Mouse (Mus musculus): ENCODE results near the gene Vamp8.

Vamp8 gene

GRCm38 (mm10) chr6:72371147-72371546 is 19.4 kb downstream of the Vamp8 start:
- peak; percentile 54 for DNase-seq

- DNase-seq, result no peak
These were observed 20.4 kb downstream of the Vamp8 start for GRCm38 (mm10) chr6:72370091-72370490.

DNA sequence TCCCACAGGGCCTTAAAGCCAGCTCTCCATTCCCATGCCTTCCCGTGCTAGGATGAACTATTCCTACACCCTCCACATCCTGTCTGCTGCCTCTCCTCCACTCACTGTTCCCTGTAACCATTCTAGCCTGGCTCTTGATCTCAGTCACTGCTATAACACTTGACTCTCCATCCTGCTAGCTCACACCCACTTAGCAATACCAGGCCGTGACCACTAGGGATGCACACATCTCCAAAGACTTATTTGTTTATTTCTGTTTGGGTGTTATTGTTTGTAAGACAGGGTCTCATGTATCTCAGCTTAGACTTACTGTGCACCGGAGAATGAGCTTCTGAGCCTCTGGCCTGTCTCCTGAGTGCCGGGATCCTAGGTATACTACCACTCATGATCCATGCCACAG is 20.9 kb downstream of the Vamp8 start:
- DNase-seq, result no peak

DNA sequence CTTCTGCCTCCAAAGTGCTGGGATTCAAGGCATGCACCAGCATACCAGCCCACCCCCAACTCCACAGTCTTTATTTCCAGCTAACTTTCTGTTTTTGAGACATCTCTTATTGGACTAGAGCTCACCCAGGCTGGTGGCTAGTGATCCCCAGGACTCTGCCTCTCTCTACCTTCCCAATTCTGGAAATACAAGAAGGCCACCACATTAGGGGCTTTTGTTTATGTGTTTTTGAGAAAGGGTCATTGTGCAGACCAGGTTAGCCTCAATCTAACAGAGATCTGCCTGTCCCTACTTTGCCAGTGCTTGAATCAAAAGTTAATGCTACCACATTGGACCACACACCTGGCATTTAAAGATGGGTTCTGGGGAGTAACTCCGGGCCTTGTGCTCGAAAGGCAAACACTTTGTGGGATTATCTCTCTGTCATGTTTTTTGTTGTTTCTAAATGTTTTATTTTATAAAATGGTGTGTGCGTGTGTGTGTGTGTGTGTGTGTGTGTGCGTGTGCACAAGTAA is 23.0 kb downstream of the Vamp8 start:
- no peak for DNase-seq

GRCm38 (mm10) chr6:72366844-72367443 is 23.6 kb downstream of the Vamp8 start, which contains the start of gene Rnf181:
Rnf181 (minus strand) TSS chr6:72366956.
- DNase-seq, result no peak

- no peak for DNase-seq
These were observed 24.2 kb downstream of the Vamp8 start for GRCm38 (mm10) chr6:72366304-72366703.

DNA sequence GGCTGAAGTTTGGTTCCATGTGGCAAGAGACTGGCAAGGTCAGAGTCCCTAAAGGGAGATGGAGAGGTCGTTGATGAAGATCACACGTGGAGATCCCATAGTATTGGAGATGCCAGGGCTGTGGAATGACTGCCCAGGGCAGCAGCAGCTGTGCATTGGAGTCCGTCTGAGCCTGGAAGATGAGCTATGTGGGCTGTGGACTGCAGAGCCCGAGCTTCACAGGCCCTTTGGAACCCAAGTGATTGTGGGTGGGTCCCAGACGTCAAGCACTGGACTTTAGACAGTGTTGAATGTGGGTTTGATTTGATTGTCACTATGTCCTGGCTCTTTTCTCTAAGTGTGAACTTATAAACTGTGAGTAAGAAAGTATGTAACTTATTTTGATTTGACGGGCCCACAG is 25.5 kb downstream of the Vamp8 start:
- DNase-seq, result no peak

- DNase-seq, result no peak
These were observed 26.5 kb downstream of the Vamp8 start for GRCm38 (mm10) chr6:72364009-72364408.

GRCm38 (mm10) chr6:72362132-72363028 is 28.1 kb downstream of the Vamp8 start:
- peak; percentile 99 for DNase-seq

DNA sequence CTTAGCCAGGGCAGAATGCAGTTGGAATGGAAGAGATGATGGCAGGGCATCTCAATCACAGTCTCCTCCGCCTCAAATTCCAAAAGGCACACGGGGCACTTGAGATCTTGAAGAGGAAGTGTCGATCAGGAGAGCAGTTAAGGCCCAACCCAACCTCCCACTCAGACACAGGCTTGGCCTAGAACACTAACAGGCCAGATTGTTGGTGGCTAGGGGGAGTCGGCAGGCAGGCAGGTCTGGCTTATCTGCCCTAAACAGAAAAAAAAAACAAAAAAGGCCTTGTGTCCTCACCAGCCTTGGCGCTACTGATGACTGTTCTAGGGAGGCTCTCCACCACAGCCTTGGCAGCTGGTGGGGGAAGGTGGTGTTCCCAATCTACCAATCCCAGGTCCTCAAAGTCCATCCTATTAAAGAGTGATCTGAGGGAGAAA is 29.4 kb downstream of the Vamp8 start:
- DNase-seq, result no peak

DNA sequence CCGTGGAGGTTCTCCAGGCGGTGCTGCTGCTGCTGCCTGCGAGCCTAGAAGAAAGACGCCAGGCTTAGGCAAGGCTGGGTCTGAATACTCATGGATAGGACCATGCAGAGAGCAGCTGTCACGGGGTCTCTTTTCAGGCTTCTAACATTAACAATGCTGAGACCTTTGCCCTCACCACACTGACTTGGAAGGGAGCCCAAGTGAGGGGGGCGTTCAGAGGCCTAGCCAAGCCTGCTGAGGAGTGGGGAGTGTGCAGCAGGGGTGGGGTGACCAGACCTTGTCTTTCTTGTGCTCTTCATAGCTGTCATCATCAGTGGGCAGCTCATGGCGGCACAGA is 29.9 kb downstream of the Vamp8 start:
- DNase-seq, result no peak

GRCm38 (mm10) chr6:72359891-72360598 is 30.5 kb downstream of the Vamp8 start:
- no peak for DNase-seq

DNA sequence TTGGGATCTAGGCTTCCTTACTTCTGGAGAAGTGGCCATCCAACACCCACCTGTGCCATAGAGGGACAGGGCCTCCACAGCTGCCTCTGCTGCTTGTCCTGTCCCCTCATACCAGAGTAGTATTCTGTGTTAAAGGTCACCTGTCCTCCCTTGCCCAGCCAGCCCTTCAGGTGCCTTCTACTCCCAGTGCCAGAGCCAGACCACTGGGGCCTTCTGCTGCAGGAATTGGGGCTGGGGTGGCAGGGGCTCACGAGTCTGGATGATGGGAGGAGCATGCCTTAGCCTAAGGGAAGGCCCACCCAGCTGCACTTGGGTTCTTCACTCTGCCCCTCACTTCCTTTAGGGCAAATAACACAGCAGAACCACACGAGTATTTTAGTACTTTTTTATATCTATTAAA is 31.2 kb downstream of the Vamp8 start:
- DNase-seq, result no peak

DNA sequence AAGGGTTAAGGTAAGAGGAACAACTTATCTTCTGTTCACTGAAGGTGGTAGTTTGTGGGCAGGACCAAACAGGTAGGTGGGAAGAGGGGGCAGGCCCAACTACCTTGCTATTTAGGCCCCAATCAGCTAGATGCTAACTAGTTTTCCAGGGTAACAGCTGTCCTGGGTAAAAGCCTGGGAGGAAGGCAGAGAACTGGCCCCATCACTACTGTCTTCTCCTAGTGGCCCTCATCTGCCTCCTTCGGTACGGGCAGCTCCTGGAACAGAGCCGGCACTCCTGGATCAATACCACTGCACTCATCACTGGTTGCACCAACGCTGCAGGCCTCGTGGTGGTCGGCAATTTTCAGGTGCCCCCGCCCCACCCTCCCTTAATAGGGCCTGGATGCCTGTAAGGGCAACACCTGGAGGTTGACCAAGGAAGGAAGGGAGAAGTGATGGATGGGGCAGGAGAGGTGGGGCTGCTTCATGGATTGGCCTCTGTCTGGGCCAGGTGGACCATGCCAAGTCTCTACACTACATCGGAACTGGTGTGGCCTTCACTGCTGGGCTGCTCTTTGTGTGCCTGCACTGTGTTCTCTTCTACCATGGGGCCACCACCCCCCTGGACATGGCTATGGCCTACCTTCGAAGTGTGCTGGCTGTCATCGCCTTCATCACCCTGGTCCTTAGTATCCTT is 32.3 kb downstream of the Vamp8 start:
- DNase-seq, result no peak

GRCm38 (mm10) chr6:72357164-72358079 is 33.1 kb downstream of the Vamp8 start:
- no peak for DNase-seq

DNA sequence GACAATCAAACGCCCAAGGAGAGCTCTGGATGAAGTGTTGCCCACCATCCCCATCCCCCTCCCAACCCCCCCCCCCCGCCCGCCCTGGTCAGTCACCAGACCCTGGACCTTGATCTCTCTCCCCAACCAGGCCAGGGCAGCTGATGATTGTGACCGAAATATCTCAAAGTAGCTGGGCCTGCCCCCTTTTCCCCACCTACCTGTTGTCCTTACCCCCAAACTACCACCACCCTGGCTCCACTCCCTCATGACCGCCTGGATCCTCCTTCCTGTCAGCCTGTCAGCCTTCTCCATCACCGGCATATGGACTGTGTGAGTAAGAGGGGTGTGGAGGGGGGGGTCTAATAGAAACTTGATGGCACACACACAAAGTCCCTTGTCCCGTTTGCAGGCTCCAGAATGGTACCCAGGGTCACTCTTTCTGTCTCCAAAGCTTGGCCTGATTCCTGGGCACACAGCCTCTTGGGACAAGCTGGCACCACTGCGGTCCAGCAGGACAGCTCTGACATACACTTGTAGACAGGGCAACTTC is 34.4 kb downstream of the Vamp8 start:
- DNase-seq, result peak; percentile 56

DNA sequence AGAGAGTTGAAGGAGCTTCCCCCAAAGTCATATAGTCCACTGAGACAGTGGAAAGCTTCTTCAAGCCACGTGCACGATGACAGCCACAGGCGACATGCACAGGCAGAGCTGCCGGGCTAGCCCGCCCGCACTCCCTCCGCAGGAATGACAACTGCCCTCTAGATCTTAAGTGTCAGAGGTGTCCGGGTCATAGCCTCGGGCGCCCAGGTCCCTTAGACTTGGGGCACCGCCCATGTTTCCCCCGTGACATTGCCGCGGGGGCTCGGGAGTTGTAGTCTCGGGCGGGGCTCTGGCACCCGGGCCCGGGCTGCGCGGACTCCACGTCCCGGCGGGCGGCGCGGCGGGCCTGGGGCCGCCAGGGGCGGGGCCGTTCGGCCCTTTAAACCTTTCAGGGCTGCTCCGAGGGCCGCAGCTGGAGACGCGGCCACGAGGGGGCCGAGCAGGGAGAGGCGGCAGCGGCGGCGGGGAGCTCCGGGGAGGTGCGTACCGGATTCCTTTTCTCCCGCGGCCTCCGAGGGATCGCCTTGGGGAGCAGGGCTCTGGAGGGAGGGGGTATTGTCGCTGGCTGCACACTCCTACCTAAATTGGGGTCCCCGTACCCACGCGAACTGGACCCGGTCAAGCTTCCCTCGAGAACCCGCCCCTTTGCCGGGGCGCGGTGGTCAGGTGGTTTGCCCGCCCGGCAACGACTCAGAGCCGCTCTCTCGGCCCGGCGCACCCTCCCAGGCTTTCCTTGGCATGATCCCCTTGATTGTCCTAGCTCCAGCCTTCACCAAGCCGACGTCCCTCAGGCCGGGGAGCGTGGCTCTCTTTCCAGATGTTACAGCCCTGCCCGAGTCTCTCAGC is 35.2 kb downstream of the Vamp8 start, which contains the start of gene Tmem150a:
Gene Tmem150a, plus strand, starts transcription at position 382 of the 846 bp plus-strand sequence.
- peak; percentile 86 for DNase-seq

DNA sequence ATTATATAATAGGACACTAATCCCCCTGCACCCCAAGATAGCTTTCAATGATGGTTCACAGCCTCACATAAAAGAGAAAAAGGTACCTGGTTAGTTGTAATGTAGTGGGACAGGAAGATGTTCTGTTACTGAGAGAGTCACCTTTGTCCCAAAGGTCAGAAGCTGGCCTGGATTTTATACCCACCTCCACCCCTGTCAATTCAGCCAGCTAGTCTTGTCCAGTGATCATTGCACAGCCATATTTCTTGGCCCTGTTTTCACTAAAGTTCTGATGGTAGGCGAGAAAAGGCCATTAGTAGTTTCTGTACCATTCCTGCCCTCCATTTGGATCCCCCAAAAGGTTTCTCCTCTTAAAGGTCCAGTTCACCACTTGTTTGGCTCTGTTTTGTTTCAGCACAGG is 36.5 kb downstream of the Vamp8 start:
- no peak for DNase-seq

DNA sequence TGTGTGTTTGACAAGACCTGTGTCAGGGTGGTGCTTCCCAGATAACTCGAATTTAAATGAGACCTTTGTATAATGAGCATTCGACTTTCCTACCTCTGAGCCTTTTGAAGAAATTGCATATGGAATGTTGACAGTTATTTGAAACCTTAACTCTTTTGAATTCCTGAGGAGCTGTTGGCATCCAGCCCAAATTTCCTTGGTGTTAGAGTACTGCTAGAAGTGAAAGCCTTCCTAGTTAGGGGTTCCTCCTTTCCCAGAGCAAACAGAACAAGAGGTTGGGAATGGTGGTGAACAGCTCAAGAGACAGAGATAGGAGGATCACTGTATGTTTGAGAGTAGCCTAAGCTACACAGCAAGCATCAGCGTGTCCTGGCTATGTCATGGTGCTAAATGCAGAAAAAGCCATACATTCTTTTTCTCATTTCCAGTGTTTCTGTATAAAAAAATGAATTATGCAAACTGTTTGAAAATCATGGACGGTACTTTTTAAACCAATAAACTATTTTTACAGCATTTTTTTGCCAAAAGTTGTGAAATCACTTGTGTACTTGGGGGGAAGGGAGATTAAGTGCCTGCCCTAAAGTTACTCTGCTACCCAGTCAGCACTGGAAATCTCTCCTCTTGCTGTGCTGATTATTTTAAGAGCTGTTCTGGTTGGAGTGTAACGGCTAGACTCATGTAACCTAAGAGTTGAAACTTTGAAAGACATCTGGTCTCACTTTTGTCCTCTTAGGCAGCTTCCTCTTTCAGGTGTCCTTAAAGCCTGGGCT is 37.7 kb downstream of the Vamp8 start:
- DNase-seq, result no peak

GRCm38 (mm10) chr6:72350214-72350613 is 40.3 kb downstream of the Vamp8 start:
- DNase-seq, result no peak

Measured in layer of hippocampus, adult 9-11 months (tissue).